Mouse (Mus musculus): ENCODE results near the gene Bcl2.

DNA sequence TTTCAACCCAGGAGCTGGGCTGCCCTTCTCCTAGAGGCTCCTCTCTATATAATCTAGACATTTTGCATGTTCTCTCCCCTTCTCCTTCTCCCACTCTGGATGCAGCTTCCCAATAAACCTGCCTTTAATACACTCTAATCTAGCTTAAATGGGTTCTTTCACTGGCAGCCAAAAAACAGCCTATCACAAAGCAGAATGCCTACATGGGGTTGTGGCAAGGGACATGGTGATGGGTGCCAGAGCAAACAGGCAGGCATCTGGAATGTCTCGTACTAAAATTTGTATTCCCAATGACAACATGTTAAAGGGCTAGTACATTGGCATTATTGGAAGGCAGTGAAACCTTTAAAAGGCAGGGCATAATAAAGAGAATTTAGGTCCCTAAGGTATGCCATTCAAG lies 36.6 kb upstream of the Bcl2 start:
- TF ChIP-seq POLR2A (IDR thresholded peaks at IDR 0.05; ENCODE audit: low read depth, low read length) (no peak), CTCF (conservative IDR thresholded peaks at IDR 0.05; ENCODE audit: insufficient read depth, insufficient read length, low read depth, low read length) (no peak)

Data from kidney, adult 2 months (tissue).